Mouse (Mus musculus) embryonic facial prominence, embryonic 13.5 days (tissue): ENCODE data around the gene Dock1. TPM values are rescaled to one million over a fixed set of nuclear protein-coding genes. Genes with fewer than 3 reads are reported as not detected.
A peak's percentile ranks its signal among the peaks of the same experiment; 100 is the strongest.

Experiments used
- ATAC-seq: fragments of 200-750 bp; cut with Nextera tagmentation; 2 replicates; pipeline ENCODE4 v1.8.0; 2017; ENCODE audit warnings: low read depth; ENCODE audit not compliant: insufficient number of reproducible peaks, insufficient read depth, low FRiP score, low TSS enrichment
- H3K27ac ChIP-seq: fragments of 300-500 bp; sonication (generic); 2 replicates; pipeline ENCODE4 v1.5.1; 2015; ENCODE audit warnings: moderate library complexity, mild to moderate bottlenecking, inconsistent platforms
- H3K27me3 ChIP-seq: fragments of 300-500 bp; sonication (generic); 2 replicates; pipeline ENCODE4 v1.6.1; 2015; ENCODE audit warnings: mild to moderate bottlenecking, inconsistent platforms
- H3K36me3 ChIP-seq: fragments of 300-500 bp; sonication (generic); 2 replicates; pipeline ENCODE4 v1.6.1; 2015; ENCODE audit warnings: mild to moderate bottlenecking, inconsistent platforms
- H3K4me1 ChIP-seq: fragments of 300-500 bp; sonication (generic); 2 replicates; pipeline ENCODE4 v1.6.1; 2015; ENCODE audit warnings: inconsistent platforms
- H3K4me2 ChIP-seq: fragments of 300-500 bp; sonication (generic); 2 replicates; pipeline ENCODE4 v1.6.1; 2015; ENCODE audit warnings: moderate library complexity, mild to moderate bottlenecking, inconsistent platforms
- H3K4me3 ChIP-seq: fragments of 300-500 bp; sonication (generic); 2 replicates; pipeline ENCODE4 v1.5.1; 2015; ENCODE audit warnings: mild to moderate bottlenecking, inconsistent platforms
- H3K9ac ChIP-seq: fragments of 300-500 bp; sonication (generic); 2 replicates; pipeline ENCODE4 v1.6.1; 2015; ENCODE audit warnings: mild to moderate bottlenecking, inconsistent platforms
- H3K9me3 ChIP-seq: fragments of 300-500 bp; sonication (generic); 2 replicates; pipeline ENCODE4 v1.6.1; 2016; ENCODE audit warnings: inconsistent platforms
- WGBS: fragments of 180-500 bp; shearing (Covaris S2); methylation state at CpG from one replicate; pipeline ENCODE4 v1.1.7; 2015; ENCODE audit warnings: mixed read lengths; 5-methylcytosine and 5-hydroxymethylcytosine counted together
- polyA plus RNA-seq: library from polyadenylated mRNA; unstranded; fragments of >200 nt; fragmentation: Nextera tagmentation; extraction: Ambion mirVana; gene quantifications from 2 replicates; pipeline ENCODE4 v1.2.1, GENCODE M21; 2015

The Dock1 gene
- polyA plus RNA-seq, 1 experiment from 2014 or later, result 42.8 TPM

GRCm38 (mm10) chr7:134994983-134995382, 324.5 kb downstream of the Dock1 start:
- Histone ChIP-seq H3K27me3 (no peaks in the 10 kb centered on the region), H3K27ac (no peak overlapping the region), H3K4me1 (no peaks in the 10 kb centered on the region), H3K9ac (no peak overlapping the region), H3K4me2 (no peak overlapping the region), H3K36me3 (peaks cover 28% of the 10 kb centered on the region), H3K9me3 (no peaks in the 10 kb centered on the region), H3K4me3 (no peak overlapping the region)
- 89% methylated on average over 5 of the region's 5 CpGs for WGBS
- no peak for ATAC-seq

GRCm38 (mm10) chr7:135002216-135002615, 331.8 kb downstream of the Dock1 start:
- H3K4me2 ChIP-seq, result no peak overlapping the region
- 0 out of 2 replicates have a peak, but pooled peaks cover 8% of the 10 kb centered on the region for H3K4me1 ChIP-seq
- H3K9ac ChIP-seq, result no peak overlapping the region
- H3K9me3 ChIP-seq, result no peaks in the 10 kb centered on the region
- peaks cover 23% of the 10 kb centered on the region for H3K36me3 ChIP-seq
- WGBS, result 93% methylated on average over 1 of the region's 1 CpGs
- H3K27me3 ChIP-seq, result no peaks in the 10 kb centered on the region
- no peak overlapping the region for H3K4me3 ChIP-seq
- ATAC-seq, result no peak
- no peak overlapping the region for H3K27ac ChIP-seq

- 66% methylated on average over 9 of the region's 9 CpGs for WGBS
- Histone ChIP-seq H3K27ac (no peak overlapping the region), H3K9ac (no peak overlapping the region), H3K4me3 (no peak overlapping the region), H3K9me3 (no peaks in the 10 kb centered on the region), H3K4me2 (no peak overlapping the region), H3K27me3 (no peaks in the 10 kb centered on the region), H3K4me1 (0 out of 2 replicates have a peak, but pooled peaks cover 8% of the 10 kb centered on the region), H3K36me3 (peaks cover 21% of the 10 kb centered on the region)
- no peak for ATAC-seq
Observed at GRCm38 (mm10) chr7:135002891-135003290, 332.4 kb downstream of the Dock1 start.

GRCm38 (mm10) chr7:135005964-135006560, 335.6 kb downstream of the Dock1 start:
- no peak overlapping the region for H3K9ac ChIP-seq
- H3K27me3 ChIP-seq, result no peaks in the 10 kb centered on the region
- H3K27ac ChIP-seq, result no peak overlapping the region
- no peak overlapping the region for H3K4me3 ChIP-seq
- no peak for ATAC-seq
- 44% methylated on average over 7 of the region's 7 CpGs for WGBS
- H3K9me3 ChIP-seq, result no peaks in the 10 kb centered on the region
- H3K36me3 ChIP-seq, result 0 out of 2 replicates have a peak, but pooled peaks cover under 1% of the 10 kb centered on the region
- H3K4me2 ChIP-seq, result no peak overlapping the region
- 0 out of 2 replicates have a peak, but pooled peaks cover 8% of the 10 kb centered on the region for H3K4me1 ChIP-seq

- H3K27me3 ChIP-seq, result no peaks in the 10 kb centered on the region
- no peak overlapping the region for H3K9ac ChIP-seq
- 82% methylated on average over 2 of the region's 2 CpGs for WGBS
- ATAC-seq, result no peak
- H3K27ac ChIP-seq, result no peak overlapping the region
- H3K4me3 ChIP-seq, result no peak overlapping the region
- no peak overlapping the region for H3K4me2 ChIP-seq
- no peaks in the 10 kb centered on the region for H3K36me3 ChIP-seq
- no peaks in the 10 kb centered on the region for H3K9me3 ChIP-seq
- H3K4me1 ChIP-seq, result 0 out of 2 replicates have a peak, but pooled peaks cover 8% of the 10 kb centered on the region
Observed at GRCm38 (mm10) chr7:135008021-135008420, 337.6 kb downstream of the Dock1 start.

- no peak overlapping the region for H3K4me3 ChIP-seq
- no peak for ATAC-seq
- no peaks in the 10 kb centered on the region for H3K36me3 ChIP-seq
- 0 out of 2 replicates have a peak, but pooled peaks cover 3% of the 10 kb centered on the region for H3K4me1 ChIP-seq
- 91% methylated on average over 2 of the region's 2 CpGs for WGBS
- H3K27ac ChIP-seq, result no peak overlapping the region
- no peak overlapping the region for H3K9ac ChIP-seq
- H3K4me2 ChIP-seq, result no peak overlapping the region
- H3K9me3 ChIP-seq, result no peaks in the 10 kb centered on the region
- H3K27me3 ChIP-seq, result no peaks in the 10 kb centered on the region
Observed at GRCm38 (mm10) chr7:135010997-135011396, 340.5 kb downstream of the Dock1 start.

GRCm38 (mm10) chr7:135017531-135017930, 347.1 kb downstream of the Dock1 start:
- Histone ChIP-seq H3K4me2 (no peak overlapping the region), H3K9me3 (no peaks in the 10 kb centered on the region), H3K27me3 (no peaks in the 10 kb centered on the region), H3K4me1 (peaks cover 20% of the 10 kb centered on the region), H3K4me3 (no peak overlapping the region), H3K36me3 (no peaks in the 10 kb centered on the region), H3K9ac (no peak overlapping the region), H3K27ac (peak overlapping the region; percentile 41; the same call in 1 of the 2 replicates)
- WGBS, result 71% methylated on average over 1 of the region's 1 CpGs
- ATAC-seq, result no peak

- Histone ChIP-seq H3K27me3 (no peaks in the 10 kb centered on the region), H3K4me2 (no peak overlapping the region), H3K9ac (no peak overlapping the region), H3K9me3 (no peaks in the 10 kb centered on the region), H3K4me1 (peaks cover 20% of the 10 kb centered on the region), H3K36me3 (no peaks in the 10 kb centered on the region), H3K4me3 (no peak overlapping the region), H3K27ac (no peak overlapping the region)
- ATAC-seq, result no peak
- 74% methylated on average over 7 of the region's 7 CpGs for WGBS
Observed at GRCm38 (mm10) chr7:135020762-135021161, 350.3 kb downstream of the Dock1 start.

- no peak for ATAC-seq
- H3K36me3 ChIP-seq, result no peaks in the 10 kb centered on the region
- no peak overlapping the region for H3K4me2 ChIP-seq
- no peak overlapping the region for H3K27ac ChIP-seq
- peaks cover 14% of the 10 kb centered on the region for H3K4me1 ChIP-seq
- no peak overlapping the region for H3K4me3 ChIP-seq
- H3K9ac ChIP-seq, result no peak overlapping the region
- H3K27me3 ChIP-seq, result no peaks in the 10 kb centered on the region
- 81% methylated on average over 9 of the region's 9 CpGs for WGBS
- H3K9me3 ChIP-seq, result no peaks in the 10 kb centered on the region
Observed at GRCm38 (mm10) chr7:135021544-135022100, 351.2 kb downstream of the Dock1 start.

- 88% methylated on average over 5 of the region's 5 CpGs for WGBS
- H3K9me3 ChIP-seq, result no peaks in the 10 kb centered on the region
- H3K4me1 ChIP-seq, result peaks cover 7% of the 10 kb centered on the region; the same call in 1 of the 2 replicates
- H3K9ac ChIP-seq, result no peak overlapping the region
- ATAC-seq, result no peak
- H3K27ac ChIP-seq, result no peak overlapping the region
- H3K4me2 ChIP-seq, result no peak overlapping the region
- H3K27me3 ChIP-seq, result no peaks in the 10 kb centered on the region
- no peak overlapping the region for H3K4me3 ChIP-seq
- no peaks in the 10 kb centered on the region for H3K36me3 ChIP-seq
Observed at GRCm38 (mm10) chr7:135024531-135024930, 354.1 kb downstream of the Dock1 start.

GRCm38 (mm10) chr7:135028716-135029115, 358.3 kb downstream of the Dock1 start:
- no peak overlapping the region for H3K9ac ChIP-seq
- H3K27me3 ChIP-seq, result no peaks in the 10 kb centered on the region
- H3K27ac ChIP-seq, result no peak overlapping the region
- 89% methylated on average over 2 of the region's 2 CpGs for WGBS
- no peak overlapping the region for H3K4me2 ChIP-seq
- ATAC-seq, result no peak
- no peak overlapping the region for H3K4me3 ChIP-seq
- no peaks in the 10 kb centered on the region for H3K36me3 ChIP-seq
- H3K4me1 ChIP-seq, result no peaks in the 10 kb centered on the region
- H3K9me3 ChIP-seq, result no peaks in the 10 kb centered on the region

- Histone ChIP-seq H3K27me3 (no peaks in the 10 kb centered on the region), H3K4me3 (no peak overlapping the region), H3K4me1 (no peaks in the 10 kb centered on the region), H3K9me3 (no peaks in the 10 kb centered on the region), H3K4me2 (no peak overlapping the region), H3K9ac (no peak overlapping the region), H3K27ac (no peak overlapping the region), H3K36me3 (no peaks in the 10 kb centered on the region)
- ATAC-seq, result no peak
- WGBS, result 78% methylated on average over 3 of the region's 3 CpGs
Observed at GRCm38 (mm10) chr7:135029136-135029535, 358.7 kb downstream of the Dock1 start.
